Mouse (Mus musculus): Measurements from ENCODE around the gene Tpmt. TPM values are rescaled to one million over a fixed set of nuclear protein-coding genes. Genes with fewer than 3 reads are reported as not detected.

Gene Tpmt
- polyA plus RNA-seq, 1 experiment from 2014 or later, result 21.6 TPM

DNA sequence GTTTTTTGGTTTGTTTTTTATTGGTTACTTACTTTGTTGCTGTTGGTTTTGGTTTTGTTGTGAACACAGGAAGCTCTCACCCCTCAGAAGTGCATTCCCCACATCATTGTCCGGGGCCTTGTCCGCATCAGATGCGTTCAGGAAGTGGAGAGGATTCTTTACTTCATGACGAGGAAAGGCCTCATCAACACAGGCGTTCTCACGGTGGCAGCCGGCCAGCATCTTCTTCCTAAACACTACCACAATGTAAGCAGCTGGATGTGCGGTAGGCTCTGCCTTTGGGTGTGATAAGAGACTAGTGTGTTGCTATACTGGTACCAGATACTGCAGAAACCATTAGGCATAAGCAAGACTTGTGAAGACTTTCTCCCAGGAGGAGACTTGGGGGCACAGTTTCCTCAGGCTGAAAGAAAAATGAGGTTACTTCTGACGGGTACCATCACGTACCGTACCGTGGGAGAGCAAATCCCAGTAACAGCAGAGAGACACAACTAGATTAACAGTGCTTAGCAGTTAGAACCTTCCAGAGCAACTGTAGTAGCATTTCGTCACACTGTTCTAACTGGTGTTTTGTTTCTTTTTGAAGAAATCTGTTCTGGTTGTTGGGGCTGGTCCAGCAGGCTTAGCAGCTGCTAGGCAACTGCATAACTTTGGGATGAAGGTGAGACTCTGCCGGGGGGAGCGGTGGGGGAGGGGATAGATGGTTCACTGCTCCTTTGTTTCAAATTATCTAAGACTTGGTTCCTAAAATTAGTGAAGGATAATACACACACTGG lies 19.6 kb upstream of the Tpmt start:
- H3K4me2 ChIP-seq, result no peak overlapping the region
- WGBS, result 83% methylated on average over 15 of the region's 15 CpGs
- peaks cover 26% of the 10 kb centered on the region for H3K36me3 ChIP-seq (replicated peaks)
- H3K9me3 ChIP-seq, result no peaks in the 10 kb centered on the region
- H3K4me1 ChIP-seq, result no peaks in the 10 kb centered on the region
- no peak for ATAC-seq (replicated peaks)
- H3K9ac ChIP-seq, result no peak overlapping the region
- no peak overlapping the region for H3K27ac ChIP-seq
- H3K4me3 ChIP-seq, result no peak overlapping the region
- H3K27me3 ChIP-seq (replicated peaks), result no peaks in the 10 kb centered on the region

DNA sequence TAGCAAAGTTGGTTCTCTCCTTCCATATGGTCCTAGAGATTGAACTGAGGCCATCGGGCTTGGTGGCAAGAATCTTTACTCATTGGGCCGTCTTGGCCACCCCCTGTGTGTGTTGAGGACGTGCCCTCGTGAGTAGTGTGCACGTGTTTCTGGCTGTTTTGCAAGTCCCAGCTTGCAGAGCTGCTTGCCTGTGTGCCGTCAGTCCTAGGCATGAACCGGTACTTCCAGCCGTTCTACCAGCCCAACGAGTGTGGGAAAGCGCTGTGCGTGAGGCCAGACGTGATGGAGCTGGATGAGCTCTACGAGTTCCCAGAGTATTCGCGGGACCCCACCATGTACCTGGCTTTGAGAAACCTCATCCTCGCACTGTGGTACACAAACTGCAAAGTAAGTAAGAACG lies 18.2 kb upstream of the Tpmt start:
- Histone ChIP-seq H3K9ac (no peak overlapping the region), H3K4me1 (no peaks in the 10 kb centered on the region), H3K27ac (no peak overlapping the region), H3K4me2 (no peak overlapping the region), H3K4me3 (no peak overlapping the region), H3K27me3 (replicated peaks) (no peaks in the 10 kb centered on the region), H3K9me3 (no peaks in the 10 kb centered on the region), H3K36me3 (replicated peaks) (peaks cover 28% of the 10 kb centered on the region)
- WGBS, result 97% methylated on average over 17 of the region's 17 CpGs
- no peak for ATAC-seq (replicated peaks)

DNA sequence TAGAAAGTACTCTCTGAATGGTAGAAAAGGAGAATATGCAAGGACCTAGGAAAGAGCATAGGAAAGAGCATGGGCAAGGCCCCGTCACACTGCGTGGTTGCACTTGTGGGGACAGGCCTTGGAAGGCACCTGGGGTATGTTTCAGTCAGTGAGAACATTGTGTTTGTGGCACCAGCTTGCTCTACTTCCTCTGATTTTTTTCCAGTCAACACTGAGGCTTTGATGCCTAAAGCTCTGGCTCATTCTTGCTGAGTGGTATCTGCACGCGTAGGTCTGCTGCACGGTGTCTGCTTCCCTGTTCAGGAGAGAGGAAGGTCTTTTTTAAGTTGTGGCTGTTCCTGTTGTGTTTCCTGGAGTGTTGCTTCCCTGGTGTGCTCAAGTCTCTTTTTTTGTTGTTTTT lies 12.2 kb upstream of the Tpmt start:
- 91% methylated on average over 5 of the region's 5 CpGs for WGBS
- H3K4me1 ChIP-seq, result no peaks in the 10 kb centered on the region

DNA sequence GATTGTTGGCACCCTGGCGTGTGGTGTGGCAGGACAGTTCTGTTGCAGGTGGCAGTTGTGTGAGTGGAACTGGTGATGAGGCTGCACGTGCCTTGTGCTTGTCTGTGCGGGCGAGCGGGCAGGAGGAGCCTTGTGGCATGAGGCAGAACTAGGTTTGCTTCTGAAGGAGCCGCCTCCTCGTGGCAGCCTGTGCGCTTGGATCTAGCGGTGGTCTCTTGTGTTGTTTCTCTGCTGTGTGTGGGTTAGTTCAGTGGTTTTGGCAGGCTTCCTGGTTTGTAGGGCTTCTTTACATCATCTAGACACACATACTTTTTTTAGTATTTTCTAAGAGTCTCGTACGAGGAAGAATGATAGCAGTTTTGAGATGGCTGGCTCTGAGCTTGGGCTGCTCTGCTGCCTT lies 11.6 kb upstream of the Tpmt start:
- Histone ChIP-seq H3K4me2 (no peak overlapping the region), H3K4me3 (no peak overlapping the region), H3K36me3 (replicated peaks) (peaks cover 35% of the 10 kb centered on the region), H3K27me3 (replicated peaks) (no peaks in the 10 kb centered on the region), H3K27ac (no peak overlapping the region), H3K9me3 (no peaks in the 10 kb centered on the region), H3K4me1 (no peaks in the 10 kb centered on the region), H3K9ac (no peak overlapping the region)
- no peak for ATAC-seq (replicated peaks)
- 93% methylated on average over 11 of the region's 11 CpGs for WGBS

More for the DNA sequence above, 12.2 kb upstream of the Tpmt start:
- Histone ChIP-seq H3K9ac (no peak overlapping the region), H3K27me3 (replicated peaks) (no peaks in the 10 kb centered on the region), H3K9me3 (no peaks in the 10 kb centered on the region), H3K36me3 (replicated peaks) (peaks cover 38% of the 10 kb centered on the region), H3K4me2 (no peak overlapping the region), H3K27ac (no peak overlapping the region), H3K4me3 (no peak overlapping the region)
- no peak for ATAC-seq (replicated peaks)

DNA sequence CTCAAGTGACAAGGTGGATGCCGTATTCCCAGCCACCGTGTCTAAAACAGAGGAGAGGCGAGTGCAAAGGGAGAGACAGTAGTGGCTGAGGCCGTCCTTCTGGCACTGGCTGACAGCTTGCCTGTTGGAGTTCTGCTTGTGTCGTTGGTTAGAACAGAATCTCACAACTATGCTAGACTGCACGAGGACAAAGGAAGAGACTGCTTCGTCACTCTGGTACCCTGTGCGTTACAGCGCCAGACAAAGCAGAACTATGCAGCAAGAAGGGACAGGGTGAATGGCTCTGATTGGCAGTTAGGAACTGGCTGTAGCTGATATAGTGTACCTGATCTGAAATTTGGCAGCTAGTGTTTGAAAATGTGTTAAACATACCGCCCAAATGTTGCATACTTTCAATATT lies 9.4 kb upstream of the Tpmt start:
- no peak overlapping the region for H3K27ac ChIP-seq
- WGBS, result 43% methylated on average over 10 of the region's 10 CpGs
- H3K27me3 ChIP-seq (replicated peaks), result no peaks in the 10 kb centered on the region
- no peaks in the 10 kb centered on the region for H3K9me3 ChIP-seq
- H3K4me3 ChIP-seq, result no peak overlapping the region
- H3K4me1 ChIP-seq, result no peaks in the 10 kb centered on the region
- peaks cover 35% of the 10 kb centered on the region for H3K36me3 ChIP-seq (replicated peaks)
- ATAC-seq (replicated peaks), result no peak
- no peak overlapping the region for H3K4me2 ChIP-seq
- H3K9ac ChIP-seq, result no peak overlapping the region

DNA sequence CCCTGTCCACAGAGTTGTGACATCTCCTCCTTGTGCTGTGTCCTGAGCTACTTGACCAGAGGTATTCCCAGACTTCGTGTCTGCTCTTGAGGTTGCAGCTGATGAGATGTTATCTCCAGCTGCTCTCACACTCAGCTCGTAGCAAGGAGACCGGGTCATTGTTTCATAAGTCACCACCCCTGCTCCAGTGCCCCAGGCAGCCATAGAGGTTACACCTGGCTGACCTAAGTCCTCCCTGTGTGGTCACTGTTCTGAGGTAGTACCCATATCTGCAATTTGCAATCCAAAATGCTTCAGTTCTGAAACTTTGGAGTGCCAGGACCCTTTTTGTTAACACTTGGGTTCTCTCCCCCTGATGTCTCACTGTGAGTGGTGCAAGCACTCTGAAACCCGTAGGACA lies 5.5 kb upstream of the Tpmt start:
- Histone ChIP-seq H3K4me2 (no peak overlapping the region), H3K27ac (no peak overlapping the region), H3K27me3 (replicated peaks) (no peaks in the 10 kb centered on the region), H3K9me3 (no peaks in the 10 kb centered on the region), H3K4me1 (peaks cover 9% of the 10 kb centered on the region), H3K36me3 (replicated peaks) (peaks cover 29% of the 10 kb centered on the region), H3K9ac (no peak overlapping the region), H3K4me3 (no peak overlapping the region)
- 89% methylated on average over 4 of the region's 4 CpGs for WGBS
- ATAC-seq (replicated peaks), result no peak

DNA sequence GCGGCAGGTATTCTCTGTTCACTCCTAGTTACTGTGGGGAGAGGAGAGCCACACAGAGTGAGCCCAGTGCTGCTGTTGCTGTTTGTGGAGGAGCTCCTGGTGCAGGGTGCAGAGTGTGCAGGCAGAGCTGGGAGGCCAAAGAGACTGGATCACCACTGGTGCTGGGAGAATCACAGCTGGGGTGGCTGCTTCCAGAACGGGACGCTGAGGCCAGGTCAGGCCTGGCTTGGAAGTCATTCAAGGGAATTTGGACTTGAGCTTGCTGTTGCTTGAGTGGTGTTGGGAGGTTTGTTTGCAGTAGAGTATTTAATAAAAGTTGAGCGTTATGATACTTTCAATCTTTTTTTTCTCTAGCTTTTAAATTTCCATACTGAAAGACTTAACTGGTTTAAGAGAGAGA lies 3.5 kb upstream of the Tpmt start:
- no peaks in the 10 kb centered on the region for H3K9me3 ChIP-seq
- WGBS, result 91% methylated on average over 4 of the region's 4 CpGs
- ATAC-seq (replicated peaks), result no peak

DNA sequence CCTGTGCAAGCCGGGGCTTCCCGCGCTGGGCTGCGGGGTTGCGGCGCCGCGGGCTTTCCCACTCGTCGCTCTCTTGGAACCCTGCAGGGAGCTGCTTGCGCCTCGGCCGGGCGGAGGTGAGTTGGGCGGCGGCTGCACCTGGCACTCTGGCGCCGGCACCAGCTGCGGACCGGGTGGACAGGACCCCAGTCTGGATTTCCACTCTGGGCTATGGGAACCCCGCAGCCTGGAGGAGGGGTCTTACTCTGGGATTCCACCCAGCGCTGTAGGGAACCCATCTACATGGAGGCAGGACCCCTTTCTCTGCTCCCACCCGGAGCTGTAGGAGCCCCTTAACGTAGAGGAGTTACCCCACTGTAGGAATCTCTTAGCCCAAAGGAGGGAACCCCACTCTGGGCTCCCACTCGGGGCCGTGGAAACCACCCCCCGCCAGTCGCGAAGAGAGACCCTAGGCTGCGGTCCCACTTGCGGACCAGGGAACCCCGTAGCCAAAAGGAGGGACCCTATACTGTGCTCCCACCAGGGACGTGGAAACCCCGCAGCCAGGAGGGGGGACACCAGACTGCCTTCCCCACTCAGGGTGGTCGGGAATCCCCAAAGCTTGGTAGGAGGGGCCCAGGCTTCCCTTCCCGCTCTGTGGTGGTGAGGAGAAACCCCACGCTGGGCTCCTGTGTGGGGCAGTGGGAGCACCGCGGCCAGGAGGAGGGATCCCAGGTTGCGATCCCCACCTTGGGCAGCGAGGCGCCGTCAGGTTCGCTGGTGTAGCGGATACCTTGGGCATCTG lies 512 bp downstream of the Tpmt start:
- Histone ChIP-seq H3K27me3 (replicated peaks) (no peaks in the 10 kb centered on the region), H3K9me3 (no peaks in the 10 kb centered on the region), H3K27ac (peak overlapping the region; percentile 86), H3K4me1 (peaks cover 28% of the 10 kb centered on the region), H3K9ac (peak overlapping the region; percentile 76), H3K36me3 (replicated peaks) (peaks cover 6% of the 10 kb centered on the region), H3K4me3 (peak overlapping the region; percentile 90), H3K4me2 (peak overlapping the region; percentile 77)
- peak; percentile 59 for ATAC-seq (replicated peaks)
- 1% methylated on average over 45 of the region's 45 CpGs for WGBS

More for the DNA sequence above, 3.5 kb upstream of the Tpmt start:
- Histone ChIP-seq H3K4me2 (no peak overlapping the region), H3K27ac (no peak overlapping the region), H3K9ac (no peak overlapping the region), H3K27me3 (replicated peaks) (no peaks in the 10 kb centered on the region), H3K4me1 (peaks cover 17% of the 10 kb centered on the region), H3K36me3 (replicated peaks) (peaks cover 24% of the 10 kb centered on the region), H3K4me3 (no peak overlapping the region)

DNA sequence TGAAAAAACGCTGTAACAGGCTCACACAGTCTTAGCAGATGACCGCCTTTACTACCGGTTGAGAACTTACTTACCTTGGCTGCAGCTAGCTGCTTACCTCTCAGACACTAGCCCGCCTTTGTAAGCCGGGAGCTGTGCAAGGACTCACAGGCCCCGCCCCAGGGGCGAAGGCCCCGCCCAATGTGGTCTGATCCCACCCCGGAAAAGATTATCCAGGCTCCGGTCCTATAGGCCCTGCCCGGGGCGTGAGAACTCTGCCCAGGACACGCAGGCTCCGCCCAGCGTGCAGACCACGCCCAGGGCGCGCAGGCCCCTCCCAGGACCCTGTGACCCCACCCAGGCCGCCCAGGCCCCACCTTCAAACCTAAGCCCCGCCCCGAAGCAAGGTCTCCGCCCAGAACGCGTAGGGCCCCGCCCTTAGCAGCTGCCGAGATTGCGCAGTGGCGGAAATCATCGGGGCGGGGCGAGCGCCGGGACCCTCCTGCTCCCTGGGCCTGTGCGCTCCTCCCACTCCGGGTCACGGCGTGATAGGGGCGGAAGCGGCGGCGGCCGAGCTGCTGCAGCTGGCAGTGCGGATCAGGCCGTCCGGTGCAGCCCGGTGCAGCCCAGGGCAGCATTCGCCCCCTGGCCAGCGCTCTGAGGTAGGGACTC lies 1.4 kb downstream of the Tpmt start, which contains the start of gene Kdm1b:
TSS of gene Kdm1b (plus strand) at position 470 of the 651 bp plus-strand sequence.
- Histone ChIP-seq H3K27me3 (replicated peaks) (no peaks in the 10 kb centered on the region), H3K36me3 (replicated peaks) (0 out of 2 replicates have a peak, but pooled peaks cover 3% of the 10 kb centered on the region), H3K4me2 (peak within 1 kb of the TSS; percentile 77), H3K4me3 (peak within 1 kb of the TSS; percentile 90), H3K9ac (peak within 1 kb of the TSS; percentile 76), H3K4me1 (peaks cover 28% of the 10 kb centered on the region), H3K27ac (peak within 1 kb of the TSS; percentile 86), H3K9me3 (no peaks in the 10 kb centered on the region)
- 1% methylated on average over 48 of the region's 48 CpGs for WGBS
- ATAC-seq (replicated peaks), result peak; percentile 95

DNA sequence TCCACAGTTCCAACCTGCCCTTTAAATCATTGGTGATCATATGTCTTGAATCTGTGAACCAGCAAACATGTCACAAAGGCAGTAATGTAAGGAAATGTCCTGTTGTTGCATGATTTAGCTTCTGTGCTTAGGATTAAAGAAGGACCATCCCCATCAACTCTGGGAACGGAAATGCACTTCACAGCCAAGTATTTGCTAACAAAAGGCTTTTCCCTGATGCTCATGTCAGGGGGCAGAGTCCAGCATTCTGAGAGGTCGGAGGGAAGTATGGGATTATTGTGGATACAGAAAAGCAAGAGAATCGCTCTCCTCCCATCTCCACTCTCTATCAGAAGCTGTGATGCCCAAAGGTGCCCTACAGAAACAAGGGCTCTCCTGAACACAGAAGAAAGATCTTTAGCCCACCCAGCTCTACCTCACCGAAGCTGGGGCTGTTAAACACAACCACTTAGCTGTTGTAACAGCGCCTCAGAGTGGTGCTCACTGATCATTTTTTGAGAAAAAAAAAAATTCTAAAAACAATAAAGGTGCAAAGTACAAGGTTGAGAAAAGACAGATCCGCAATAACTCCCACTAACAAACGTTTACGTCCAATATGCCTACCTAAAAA lies 2.4 kb downstream of the Tpmt start:
- peak overlapping the region; percentile 86; the same call in 1 of the 2 replicates for H3K27ac ChIP-seq
- H3K9me3 ChIP-seq, result no peaks in the 10 kb centered on the region
- peak overlapping the region; percentile 77 for H3K4me2 ChIP-seq
- ATAC-seq (replicated peaks), result no peak
- H3K4me3 ChIP-seq, result peak overlapping the region; percentile 90
- 38% methylated on average over 8 of the region's 8 CpGs for WGBS
- peaks cover 28% of the 10 kb centered on the region for H3K4me1 ChIP-seq
- no peaks in the 10 kb centered on the region for H3K36me3 ChIP-seq (replicated peaks)
- no peaks in the 10 kb centered on the region for H3K27me3 ChIP-seq (replicated peaks)
- no peak overlapping the region for H3K9ac ChIP-seq

DNA sequence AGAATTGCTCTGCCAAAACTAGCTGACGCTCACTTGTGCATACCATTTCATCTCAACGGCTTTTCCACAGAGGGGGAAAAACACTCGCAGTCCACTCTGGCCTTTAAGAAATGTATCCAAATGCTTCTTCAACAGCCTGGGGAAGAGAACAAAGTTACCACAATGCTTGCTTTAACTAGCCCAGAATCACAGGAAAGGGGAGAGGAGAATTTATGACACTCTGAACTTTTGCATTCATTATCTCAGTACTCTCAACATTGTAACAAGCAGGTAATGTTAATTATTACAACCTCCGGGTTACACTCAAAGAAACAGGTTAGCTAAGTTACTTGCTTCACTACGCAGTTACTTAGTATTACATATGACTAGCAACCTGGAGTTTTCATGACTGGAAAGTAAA lies 4.5 kb downstream of the Tpmt start:
- H3K27ac ChIP-seq, result no peak overlapping the region
- peaks cover 19% of the 10 kb centered on the region for H3K4me1 ChIP-seq
- H3K4me3 ChIP-seq, result no peak overlapping the region
- H3K9ac ChIP-seq, result no peak overlapping the region
- 95% methylated on average over 5 of the region's 5 CpGs for WGBS
- ATAC-seq (replicated peaks), result no peak
- H3K4me2 ChIP-seq, result no peak overlapping the region
- H3K9me3 ChIP-seq, result no peaks in the 10 kb centered on the region
- no peaks in the 10 kb centered on the region for H3K36me3 ChIP-seq (replicated peaks)
- no peaks in the 10 kb centered on the region for H3K27me3 ChIP-seq (replicated peaks)

DNA sequence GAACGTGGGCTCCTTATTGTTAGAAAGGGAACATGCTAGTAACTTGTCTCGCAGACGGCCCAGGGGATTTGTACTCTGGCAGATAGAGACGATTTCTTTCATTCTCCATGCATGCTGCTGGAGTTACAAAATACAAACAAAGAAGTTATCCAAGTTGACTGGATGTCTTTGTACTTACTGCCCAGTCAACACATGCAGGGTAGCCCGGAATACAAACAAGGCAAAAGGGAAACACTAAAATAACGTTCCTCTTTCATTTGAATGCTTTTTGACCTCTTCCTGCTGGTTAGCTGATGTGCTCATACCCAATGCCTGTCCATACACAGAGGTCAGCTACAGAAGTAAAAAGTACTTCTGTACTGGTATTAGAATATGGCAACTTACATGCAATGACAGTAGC lies 6.6 kb downstream of the Tpmt start:
- H3K4me3 ChIP-seq, result no peak overlapping the region
- H3K9ac ChIP-seq, result no peak overlapping the region
- no peak overlapping the region for H3K27ac ChIP-seq
- H3K4me1 ChIP-seq, result peaks cover 11% of the 10 kb centered on the region
- H3K4me2 ChIP-seq, result no peak overlapping the region
- H3K27me3 ChIP-seq (replicated peaks), result no peaks in the 10 kb centered on the region
- ATAC-seq (replicated peaks), result no peak
- WGBS, result 77% methylated on average over 6 of the region's 6 CpGs
- no peaks in the 10 kb centered on the region for H3K9me3 ChIP-seq
- no peaks in the 10 kb centered on the region for H3K36me3 ChIP-seq (replicated peaks)

Measured in midbrain, embryonic 15.5 days (tissue).